Mouse (Mus musculus): ENCODE measurements around the gene Tas2r143. TPM values are rescaled to one million over a fixed set of nuclear protein-coding genes. Genes with fewer than 3 reads are reported as not detected.

The Tas2r143 gene
- total RNA-seq (2022), result not detected

- no peak for DNase-seq (ENCODE audit: low spot score)
Measured at GRCm38 (mm10) chr6:42399938-42400337, at the start of gene Tas2r143. Tas2r143 (plus strand) TSS chr6:42400238.

- no peak for DNase-seq (ENCODE audit: low spot score)
Measured at GRCm38 (mm10) chr6:42350968-42351775, 48.9 kb upstream of the Tas2r143 start.

- no peak for DNase-seq (ENCODE audit: low spot score)
Measured at GRCm38 (mm10) chr6:42351776-42352485, 48.1 kb upstream of the Tas2r143 start.

DNA sequence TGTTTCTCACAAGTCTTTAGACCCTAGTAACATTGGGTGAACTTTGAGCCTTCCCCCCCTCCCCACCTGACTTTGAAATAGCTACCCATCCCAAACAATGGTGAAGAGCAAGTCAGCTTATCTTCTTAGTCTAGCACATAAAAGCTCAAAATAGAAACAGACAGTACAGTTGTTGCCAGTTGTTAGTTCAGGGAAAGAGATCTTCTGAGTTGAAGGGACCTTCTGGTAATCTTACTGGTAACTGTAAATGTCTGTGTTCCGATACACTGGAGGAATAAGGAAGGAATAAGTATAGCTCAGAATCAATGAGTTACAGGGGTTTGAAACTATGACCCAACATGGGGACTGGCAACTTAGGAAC is 47.6 kb upstream of the Tas2r143 start:
- no peak for DNase-seq (ENCODE audit: low spot score)

GRCm38 (mm10) chr6:42353180-42353579 is 46.9 kb upstream of the Tas2r143 start:
- DNase-seq (ENCODE audit: low spot score), result no peak

DNA sequence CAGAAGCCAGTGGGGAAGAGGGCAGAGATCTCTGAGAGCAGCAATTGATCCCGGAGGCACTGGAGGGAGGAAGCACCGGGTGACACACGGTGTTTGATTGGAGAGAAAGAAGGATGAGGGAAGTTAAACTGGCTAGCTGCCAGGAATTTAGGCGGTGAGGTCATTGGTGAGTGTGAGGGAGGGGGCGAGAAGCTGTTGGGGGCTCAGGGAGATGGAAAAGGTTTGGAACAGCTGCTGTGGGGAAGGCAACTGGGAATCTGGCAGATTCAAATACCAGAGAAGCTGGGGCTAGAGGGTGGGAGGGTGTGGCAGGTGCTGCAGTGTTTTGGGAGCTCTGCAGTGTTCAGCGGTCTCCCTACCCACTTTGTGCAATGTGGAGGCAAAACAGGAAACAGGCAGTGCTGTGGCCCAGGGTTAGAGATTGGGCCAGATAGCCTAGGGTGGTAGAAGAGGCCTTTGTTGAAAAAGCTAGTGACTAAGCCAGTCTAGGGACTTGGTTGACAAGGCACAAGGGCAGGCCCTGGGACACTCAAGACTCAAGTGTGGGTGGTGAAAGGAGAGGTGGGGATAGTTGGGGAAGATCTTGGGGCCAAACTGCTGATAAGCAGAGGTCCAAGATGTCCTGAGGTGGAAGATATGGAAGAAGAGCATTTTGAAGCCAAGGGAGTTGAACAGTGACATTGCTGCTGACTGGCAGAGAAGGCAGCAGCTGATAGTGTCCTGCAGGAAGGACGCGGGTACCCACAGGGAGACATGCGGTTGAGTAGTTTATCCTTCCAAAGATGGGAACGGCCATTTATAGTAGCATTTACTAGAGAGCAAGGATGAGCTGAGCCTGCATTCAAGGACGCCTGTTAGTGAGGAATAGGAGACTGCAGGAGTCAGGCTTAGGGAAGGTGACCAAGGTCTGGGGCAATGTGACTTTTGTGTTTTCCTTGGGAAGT is 45.7 kb upstream of the Tas2r143 start:
- no peak for DNase-seq (ENCODE audit: low spot score)

GRCm38 (mm10) chr6:42355366-42355765 is 44.7 kb upstream of the Tas2r143 start:
- no peak for DNase-seq (ENCODE audit: low spot score)

- no peak for DNase-seq (ENCODE audit: low spot score)
Measured at GRCm38 (mm10) chr6:42355794-42356600, 44.0 kb upstream of the Tas2r143 start.

- DNase-seq (ENCODE audit: low spot score), result no peak
Measured at GRCm38 (mm10) chr6:42356913-42357312, 43.1 kb upstream of the Tas2r143 start.

GRCm38 (mm10) chr6:42357901-42358300 is 42.1 kb upstream of the Tas2r143 start:
- no peak for DNase-seq (ENCODE audit: low spot score)

DNA sequence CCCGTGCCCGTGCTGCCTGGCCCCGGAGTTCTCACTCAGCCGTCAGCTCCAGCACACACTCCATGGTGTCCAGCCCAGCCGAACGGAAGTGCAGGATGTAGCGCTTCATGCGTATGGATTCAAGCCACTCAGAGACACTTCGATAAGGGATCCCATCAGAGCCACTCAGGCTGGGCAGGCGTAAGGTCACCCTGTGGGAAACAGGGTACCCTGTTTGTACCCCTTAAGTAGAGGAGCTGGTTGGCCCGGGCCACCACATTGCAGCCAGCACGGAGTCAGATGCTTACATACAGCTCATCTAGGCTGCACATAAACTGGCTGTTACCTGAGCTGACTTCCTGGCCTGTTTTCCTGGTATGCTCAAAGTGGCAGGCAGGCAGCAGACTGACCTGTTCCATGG is 41.1 kb upstream of the Tas2r143 start:
- DNase-seq (ENCODE audit: low spot score), result no peak

DNA sequence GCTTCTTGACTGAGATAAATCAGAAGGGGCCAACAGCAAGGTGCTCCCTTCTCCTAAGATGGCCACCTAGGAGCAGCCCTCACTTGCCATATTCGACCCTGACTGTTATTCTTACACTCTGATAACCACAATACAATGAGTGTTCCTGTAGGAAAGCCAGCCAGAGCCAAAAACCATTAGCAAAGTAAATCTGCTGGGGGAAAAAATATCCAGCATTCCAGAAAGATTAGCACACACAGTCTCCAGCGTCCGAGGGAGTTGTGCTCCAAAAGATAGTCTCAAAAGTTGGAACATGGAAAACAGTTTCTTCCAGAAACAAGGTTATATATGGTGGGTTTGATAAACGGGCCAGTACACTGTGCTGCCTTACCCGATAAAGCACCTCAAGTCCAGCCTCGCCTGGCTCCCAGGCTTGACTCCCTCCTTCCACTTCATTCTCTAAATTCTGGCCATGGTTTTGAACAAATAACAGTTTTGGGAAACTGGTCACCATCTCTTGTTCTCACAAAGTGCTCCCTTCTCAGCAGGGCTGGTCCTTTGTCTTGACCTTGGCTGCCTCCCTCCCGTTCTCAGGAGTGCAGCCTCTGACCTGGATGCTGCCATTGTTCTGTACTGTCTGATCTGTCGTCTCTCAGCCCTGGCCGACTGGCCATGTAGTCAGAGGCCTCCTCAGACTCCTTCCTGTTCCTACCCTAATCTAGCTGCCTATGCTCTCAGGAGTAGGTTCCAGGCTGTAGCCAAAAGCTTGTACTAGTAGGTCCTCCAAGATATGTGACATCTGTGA is 40.5 kb upstream of the Tas2r143 start:
- DNase-seq (ENCODE audit: low spot score), result peak; percentile 79

- DNase-seq (ENCODE audit: low spot score), result no peak
Measured at GRCm38 (mm10) chr6:42360231-42360840, 39.7 kb upstream of the Tas2r143 start.

DNA sequence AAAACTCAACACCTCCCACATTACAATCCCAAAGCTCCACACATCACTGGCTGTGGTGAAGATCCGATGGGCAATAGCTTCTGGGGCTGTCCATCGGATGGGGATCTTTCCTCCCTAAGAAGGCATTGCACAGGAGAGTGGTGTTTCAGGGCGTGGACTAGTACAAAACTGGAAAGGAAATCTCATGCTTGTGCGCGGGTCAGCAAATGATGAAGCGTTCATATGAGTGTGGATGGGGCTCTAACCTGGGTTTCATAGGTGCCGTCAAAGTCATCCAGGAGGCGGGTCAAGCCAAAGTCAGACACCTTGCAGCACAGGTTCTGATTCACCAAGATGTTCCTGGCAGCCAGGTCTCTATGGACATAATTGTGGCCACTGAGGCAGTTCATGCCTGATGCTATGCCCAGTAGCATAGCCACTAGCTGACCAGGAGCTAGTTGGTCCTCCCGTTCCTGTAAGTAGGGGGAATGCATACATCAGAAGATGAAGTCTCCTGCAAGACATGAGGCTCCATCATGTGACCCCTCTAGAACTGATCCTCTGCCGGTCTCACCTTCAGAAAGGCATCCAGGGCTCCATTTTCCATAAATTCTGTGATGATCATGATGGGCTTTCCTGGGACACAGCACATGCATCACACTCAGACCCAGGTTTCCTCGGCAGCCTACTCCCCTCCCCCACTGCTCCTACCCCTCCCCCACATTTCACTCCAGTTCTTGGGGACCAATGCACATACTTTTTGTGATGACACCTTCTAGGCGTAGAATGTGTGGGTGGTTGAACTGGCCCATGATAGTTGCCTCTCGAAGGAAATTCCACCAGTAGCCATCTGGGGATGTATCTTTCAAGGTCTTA is 38.8 kb upstream of the Tas2r143 start:
- no peak for DNase-seq (ENCODE audit: low spot score)

DNA sequence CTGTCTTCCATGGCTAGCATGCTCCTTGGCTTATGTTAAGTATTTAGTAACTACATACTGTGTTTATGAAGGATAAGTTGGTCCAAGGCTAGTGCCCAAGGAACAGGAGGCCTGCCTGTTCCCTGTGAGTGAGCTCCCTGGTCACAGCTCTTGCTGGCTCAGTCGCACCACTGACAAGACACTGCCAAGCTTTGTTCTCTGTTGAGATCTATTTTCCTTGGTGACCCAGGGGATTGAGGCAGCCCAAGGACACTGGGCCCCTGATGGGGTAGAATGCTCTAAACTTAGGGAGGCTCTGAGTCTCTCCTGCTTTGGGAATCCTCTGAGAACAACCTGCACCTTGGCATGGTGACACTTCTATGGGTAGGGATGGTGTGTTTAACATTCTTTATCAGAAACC is 38.0 kb upstream of the Tas2r143 start:
- DNase-seq (ENCODE audit: low spot score), result no peak

GRCm38 (mm10) chr6:42362497-42362896 is 37.5 kb upstream of the Tas2r143 start:
- DNase-seq (ENCODE audit: low spot score), result no peak

- DNase-seq (ENCODE audit: low spot score), result no peak
Measured at GRCm38 (mm10) chr6:42362974-42363373, 37.1 kb upstream of the Tas2r143 start.

DNA sequence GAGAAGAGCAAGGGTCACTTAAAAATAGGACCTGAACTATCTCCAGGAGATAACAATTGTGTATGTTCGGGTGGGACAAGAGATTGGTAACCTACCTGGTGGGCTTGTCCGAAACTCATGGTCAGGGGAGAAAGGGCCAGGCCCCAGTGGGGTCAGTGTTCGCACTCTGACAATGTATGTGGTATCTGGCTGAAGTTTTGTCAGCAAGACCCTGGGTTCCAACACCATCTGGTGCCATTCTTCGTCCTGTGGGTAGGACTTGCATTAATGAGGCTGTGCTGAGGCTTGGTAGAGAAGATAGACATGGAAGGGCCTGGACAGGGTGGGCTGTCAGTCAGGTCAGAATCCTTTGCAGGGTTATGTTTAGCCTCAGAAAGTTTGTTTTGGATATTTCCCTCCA is 36.0 kb upstream of the Tas2r143 start:
- DNase-seq (ENCODE audit: low spot score), result no peak

DNA sequence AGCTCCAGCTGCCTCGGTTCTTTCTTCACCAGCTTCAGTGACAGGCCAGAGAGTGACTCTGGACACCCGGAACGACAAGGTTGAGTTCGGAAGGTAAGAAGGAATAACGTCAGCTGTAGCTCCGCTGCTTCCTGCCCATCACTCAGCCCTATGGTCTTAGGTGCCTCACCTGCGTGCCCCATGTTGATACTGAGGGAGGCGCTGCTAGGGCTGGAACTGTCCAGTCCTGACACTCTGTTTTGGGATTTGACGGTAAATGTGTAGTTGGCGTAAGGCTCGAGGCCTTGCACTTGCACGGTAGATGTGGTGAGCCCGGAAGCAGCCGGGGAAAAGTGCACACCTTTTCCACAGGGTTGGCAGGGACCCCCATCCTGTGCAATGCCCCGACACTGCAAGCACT is 35.4 kb upstream of the Tas2r143 start:
- DNase-seq (ENCODE audit: low spot score), result no peak
